Mouse (Mus musculus): ENCODE data around the gene Eif3i. TPM values are rescaled to one million over a fixed set of nuclear protein-coding genes. Genes with fewer than 3 reads are reported as not detected.

The Eif3i gene
- total and polyA plus RNA-seq, 3 experiments, result 396 to 766 (median 730) TPM

DNA sequence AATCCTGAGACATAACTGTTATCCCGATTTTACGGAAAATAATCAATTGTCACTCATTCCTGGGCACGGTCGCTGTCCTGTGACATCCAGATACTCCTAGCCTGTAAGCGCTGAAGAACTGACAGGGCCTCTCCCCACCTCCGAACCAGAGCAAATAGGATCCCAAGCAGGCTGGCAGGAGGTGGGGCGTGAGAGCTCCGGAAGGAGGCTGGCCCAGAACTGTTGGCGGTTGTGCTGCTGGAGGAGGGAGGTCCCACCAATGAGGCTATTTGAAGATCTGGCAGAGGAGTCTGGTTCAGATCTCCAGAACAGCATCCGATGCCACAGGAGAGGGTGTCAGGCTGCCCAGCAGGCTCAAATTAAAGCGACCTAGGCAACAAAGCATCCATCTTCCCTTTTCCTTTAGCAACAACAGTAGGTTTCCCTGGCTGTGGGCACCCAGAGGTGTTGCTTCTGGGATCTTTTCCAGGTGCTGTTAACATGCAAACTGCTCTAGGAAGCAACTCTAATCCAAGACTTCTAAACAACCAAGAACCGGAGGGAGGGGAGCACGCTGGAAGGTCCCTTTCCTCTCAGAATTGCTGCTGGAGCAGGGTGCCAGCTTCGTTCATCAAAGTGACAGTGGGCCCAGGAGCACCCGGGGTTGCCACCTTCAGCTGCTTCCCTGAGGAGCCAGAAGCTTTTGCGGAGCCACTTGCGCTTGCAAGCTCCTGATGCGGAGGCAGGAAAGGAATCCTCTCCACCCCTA, 24.0 kb upstream of the Eif3i start:
- H3K4me1 ChIP-seq (ENCODE audit: control insufficient read depth in 1 of 2, insufficient read depth in 2 of 2, low read length in 2 of 2), result peaks cover 3 to 17% of the 10 kb centered on the region in 2 experiments; a peak in 3 of 4 replicates
- H3K79me2 ChIP-seq (ENCODE audit: control insufficient read depth, insufficient read depth, low read length, poor library complexity), result no peaks in the 10 kb centered on the region; the same call in 1 of the 2 replicates
- H3K27me3 ChIP-seq (ENCODE audit: control insufficient read depth in 1 of 2, insufficient read depth in 2 of 2, low read length in 2 of 2), result no peaks in the 10 kb centered on the region
- H3K36me3 ChIP-seq (ENCODE audit: control insufficient read depth in 1 of 2, insufficient read depth in 2 of 2, low read length in 2 of 2), result peaks cover 0 to 9% of the 10 kb centered on the region in 2 experiments
- peak; percentile 97 for DNase-seq (ENCODE audit: low read depth, low spot score)
- TF ChIP-seq TCF12 (IDR thresholded peaks at IDR 0.05; ENCODE audit: low read depth, low read length), result 0 out of 2 replicates have a peak, but pooled peaks have one; percentile 10
- no peak for TF ChIP-seq SMC3 (IDR thresholded peaks at IDR 0.05; ENCODE audit: low read depth, low read length)
- peak; percentile 60; the same call in 1 of the 2 replicates for TF ChIP-seq KAT2A (conservative IDR thresholded peaks at IDR 0.05; ENCODE audit: low read depth, low read length)
- peak; percentile 40; the same call in 1 of the 2 replicates for TF ChIP-seq MAX (IDR thresholded peaks at IDR 0.05; ENCODE audit: low read length)
- no peak for TF ChIP-seq CHD1 (IDR thresholded peaks at IDR 0.05; ENCODE audit: low read depth, low read length)
- TF ChIP-seq POLR2A (IDR thresholded peaks at IDR 0.05; ENCODE audit: control insufficient read depth in 1 of 2, insufficient read depth in 1 of 2, low read depth in 1 of 2, low read length in 2 of 2, poor library complexity in 1 of 2), result peak; percentile 30 to 43; a peak in 2 of 4 replicates
- TF ChIP-seq ELF1 (IDR thresholded peaks at IDR 0.05; ENCODE audit: low read depth, low read length), result peak; percentile 85
- no peak for TF ChIP-seq ETS1 (IDR thresholded peaks at IDR 0.05; ENCODE audit: low read depth, low read length)
- TF ChIP-seq POLR2AphosphoS5 (IDR thresholded peaks at IDR 0.05; ENCODE audit: borderline replicate concordance, low read depth, low read length), result no peak
- peak; percentile 10; the same call in 1 of the 2 replicates for TF ChIP-seq CHD2 (IDR thresholded peaks at IDR 0.05; ENCODE audit: low read length)
- no peak for TF ChIP-seq NRF1 (IDR thresholded peaks at IDR 0.05; ENCODE audit: insufficient read depth, low read depth, low read length, poor library complexity, severe bottlenecking)
- 0 out of 2 replicates have a peak, but pooled peaks have one; percentile 15 for TF ChIP-seq USF1 (IDR thresholded peaks at IDR 0.05; ENCODE audit: low read depth, low read length)
- no peak for TF ChIP-seq EP300 (IDR thresholded peaks at IDR 0.05; ENCODE audit: low read depth in 1 of 2, low read length in 2 of 2)
- no peak; the same call in 1 of the 2 replicates for TF ChIP-seq RCOR1 (IDR thresholded peaks at IDR 0.05; ENCODE audit: low read depth, low read length)
- no peak for TF ChIP-seq E2F4 (IDR thresholded peaks at IDR 0.05; ENCODE audit: borderline replicate concordance, low read depth, low read length)
- no peak for TF ChIP-seq MYB (IDR thresholded peaks at IDR 0.05; ENCODE audit: low read depth, low read length)
- peak; percentile 83 for TF ChIP-seq HCFC1 (IDR thresholded peaks at IDR 0.05; ENCODE audit: low read depth, low read length)
- TF ChIP-seq POLR2AphosphoS2 (IDR thresholded peaks at IDR 0.05; ENCODE audit: low read length), result no peak
- peak; percentile 16 for TF ChIP-seq MXI1 (IDR thresholded peaks at IDR 0.05; ENCODE audit: low read depth, low read length)
- peak; percentile 67 for TF ChIP-seq SIN3A (IDR thresholded peaks at IDR 0.05; ENCODE audit: low read length)
- TF ChIP-seq NELFE (IDR thresholded peaks at IDR 0.05; ENCODE audit: low read depth, low read length), result peak; percentile 35; the same call in 1 of the 2 replicates
- TF ChIP-seq MAZ (IDR thresholded peaks at IDR 0.05; ENCODE audit: low read depth, low read length), result no peak
- TF ChIP-seq TBP (IDR thresholded peaks at IDR 0.05; ENCODE audit: low read depth, low read length), result 0 out of 2 replicates have a peak, but pooled peaks have one; percentile 19
- H3K4me3 ChIP-seq (ENCODE audit: control insufficient read depth in 1 of 2, insufficient read depth in 1 of 2, low read depth in 2 of 2, low read length in 2 of 2), result peak overlapping the region; percentile 68 to 73
- H3K9ac ChIP-seq (ENCODE audit: control insufficient read depth, low read depth, low read length, poor library complexity, severe bottlenecking), result peak overlapping the region; percentile 77
- peak overlapping the region; percentile 89 for H3K27ac ChIP-seq (ENCODE audit: control insufficient read depth, low read depth, low read length)
- H3K9me3 ChIP-seq (replicated peaks; ENCODE audit: insufficient read depth, low read length), result no peaks in the 10 kb centered on the region
